Mouse (Mus musculus): ENCODE measurements around the gene Dctn1.
"Not testable (repeated sequence)": the region's sequence is repeated elsewhere in the genome, so short reads cannot be mapped to it uniquely, and the experiment has no call there.

Gene Dctn1

DNA sequence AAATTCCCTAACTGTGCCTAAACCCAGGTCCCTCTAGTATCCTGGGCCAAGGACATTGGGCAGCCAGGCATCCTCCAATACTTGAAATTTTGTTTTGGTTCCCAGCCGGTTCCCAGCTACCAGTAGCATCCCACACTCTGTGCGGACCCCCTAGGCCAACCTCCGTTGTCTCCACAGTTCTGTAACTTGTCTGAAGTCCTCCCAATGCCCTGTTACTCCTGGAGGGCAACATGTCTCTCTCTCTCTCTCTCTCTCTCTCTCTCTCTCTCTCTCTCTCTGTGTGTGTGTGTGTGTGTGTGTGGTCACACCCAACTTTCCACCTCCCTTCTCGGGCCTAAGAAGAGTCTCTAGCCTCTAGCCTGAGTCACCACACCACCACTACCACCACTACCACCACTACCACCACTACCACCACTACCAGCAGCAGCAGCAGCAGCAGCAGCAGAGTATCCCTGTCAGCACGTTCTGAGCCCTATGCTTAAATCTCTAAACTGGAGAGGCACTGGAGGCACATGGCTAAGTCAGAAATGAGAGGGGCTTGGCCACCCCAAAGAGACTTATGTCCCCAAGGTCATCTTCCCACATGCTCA, 29.3 kb upstream of the Dctn1 start:
- DNase-seq (ENCODE audit: low spot score in 2 of 2), result no peak

DNA sequence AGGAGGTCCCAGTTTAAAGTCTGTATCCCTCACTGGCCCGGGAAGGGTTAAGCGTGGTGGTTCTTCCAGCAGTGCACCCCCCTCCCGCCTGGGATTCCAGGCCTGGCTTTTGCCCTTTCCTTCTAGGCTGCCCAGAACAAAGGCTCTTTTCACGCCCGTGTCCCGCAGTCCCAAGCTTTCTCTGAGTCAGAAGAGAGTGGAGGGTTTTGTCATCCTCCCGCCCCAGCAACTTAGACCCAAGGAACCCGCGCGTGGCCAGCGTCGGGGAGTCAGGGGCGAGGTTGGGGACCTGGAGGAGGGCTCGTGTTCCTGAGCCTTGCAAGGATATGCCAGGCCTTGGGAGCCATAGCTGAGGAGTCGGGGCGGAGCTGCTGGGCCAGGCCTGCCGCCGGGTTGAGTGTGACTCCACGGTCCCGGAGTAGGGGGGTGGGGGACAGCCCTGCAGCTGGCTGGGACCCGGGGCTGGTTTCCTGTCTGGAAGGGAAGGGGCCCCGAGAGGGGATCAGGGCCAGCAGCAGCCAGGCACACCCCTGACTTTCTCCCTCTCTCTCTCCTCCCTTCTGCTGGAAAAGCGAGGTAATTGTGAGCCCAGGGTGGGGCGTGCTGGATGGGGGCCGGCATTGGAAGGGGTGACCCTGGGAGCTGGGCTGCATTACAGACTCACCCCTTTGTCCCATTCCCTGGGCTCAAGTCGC, 28.7 kb upstream of the Dctn1 start:
- DNase-seq (ENCODE audit: low spot score in 2 of 2), result no peak

DNA sequence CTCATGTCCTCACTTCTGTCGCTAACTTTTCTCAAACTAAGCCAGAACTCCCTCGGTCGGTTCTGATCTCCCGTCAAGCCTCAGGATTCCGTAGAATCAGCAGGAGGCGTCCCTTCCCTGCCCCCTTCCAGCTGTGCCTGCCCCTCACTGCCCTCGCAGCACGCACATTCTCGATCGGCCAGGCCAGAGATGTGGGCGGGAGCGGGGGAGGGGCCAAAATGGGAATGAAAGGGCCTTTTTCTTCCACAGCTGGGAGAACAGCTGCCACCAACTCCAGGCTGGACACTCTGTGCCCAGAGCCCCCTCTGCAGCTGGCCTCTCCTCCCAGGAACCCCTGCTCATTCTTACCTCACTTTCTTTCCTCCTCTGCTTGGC, 28.2 kb upstream of the Dctn1 start:
- peak; percentile 91 for DNase-seq (ENCODE audit: low spot score in 2 of 2)

DNA sequence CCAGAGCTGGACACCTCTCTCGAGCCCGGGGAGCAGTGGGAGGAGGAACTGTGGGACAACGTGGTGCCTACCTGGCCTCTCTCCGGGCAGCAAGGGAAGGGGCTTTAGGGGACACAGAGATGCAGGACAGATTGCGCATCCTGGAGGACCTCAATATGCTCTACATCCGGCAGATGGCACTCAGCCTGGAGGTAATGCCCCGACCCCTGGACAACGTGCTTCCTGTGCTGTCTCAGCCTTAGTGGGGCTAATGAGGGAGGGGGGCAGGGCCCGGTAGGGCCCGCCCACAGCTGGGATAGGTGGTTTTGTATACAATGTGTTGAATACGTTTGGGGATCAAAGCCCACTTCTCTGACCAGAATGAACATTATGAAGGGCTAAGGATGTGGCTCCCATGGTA, 27.7 kb upstream of the Dctn1 start:
- peak in 1 of 2 experiments; percentile 55 for DNase-seq (ENCODE audit: low spot score in 2 of 2)

DNA sequence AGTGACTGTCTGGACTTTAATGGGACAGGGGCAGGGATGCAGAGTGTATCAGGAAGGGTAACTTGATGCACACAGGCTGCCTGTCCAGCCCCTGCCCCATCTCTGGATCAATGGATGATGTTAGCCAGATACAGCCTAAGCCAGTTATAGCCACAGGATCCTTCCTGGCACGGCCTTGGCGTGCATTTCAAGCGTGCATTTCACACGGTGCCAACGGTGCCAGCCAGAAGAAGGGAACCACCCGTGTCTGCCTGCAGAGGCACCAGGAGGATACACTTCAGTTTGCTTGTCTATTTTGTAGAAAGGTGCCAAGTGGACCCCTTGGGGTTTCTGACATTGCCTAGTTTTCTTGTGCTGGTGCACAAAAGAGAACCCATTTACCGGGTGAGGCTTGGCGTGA, 25.7 kb upstream of the Dctn1 start:
- no peak for DNase-seq (ENCODE audit: low spot score in 2 of 2)

DNA sequence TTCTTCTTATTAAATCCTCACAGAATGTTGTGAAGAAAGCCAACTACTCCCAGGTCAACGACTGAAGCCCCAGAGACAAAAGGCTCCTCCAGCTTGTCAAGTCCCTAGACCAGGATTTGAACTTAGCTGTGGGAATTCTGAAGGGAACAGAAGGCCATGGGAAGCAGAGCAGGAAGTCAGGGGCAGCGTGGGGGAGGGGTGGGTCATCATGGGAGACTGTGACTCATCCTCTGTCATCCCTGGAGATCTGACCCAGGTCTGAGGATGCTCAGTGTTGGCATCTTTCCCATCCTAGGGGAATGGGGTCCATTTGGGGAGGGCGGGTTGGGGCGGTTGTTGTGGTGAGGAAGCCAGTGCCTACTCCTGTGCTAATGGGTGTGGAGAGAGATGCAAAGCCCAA, 24.1 kb upstream of the Dctn1 start:
- DNase-seq (ENCODE audit: low spot score in 2 of 2), result no peak

DNA sequence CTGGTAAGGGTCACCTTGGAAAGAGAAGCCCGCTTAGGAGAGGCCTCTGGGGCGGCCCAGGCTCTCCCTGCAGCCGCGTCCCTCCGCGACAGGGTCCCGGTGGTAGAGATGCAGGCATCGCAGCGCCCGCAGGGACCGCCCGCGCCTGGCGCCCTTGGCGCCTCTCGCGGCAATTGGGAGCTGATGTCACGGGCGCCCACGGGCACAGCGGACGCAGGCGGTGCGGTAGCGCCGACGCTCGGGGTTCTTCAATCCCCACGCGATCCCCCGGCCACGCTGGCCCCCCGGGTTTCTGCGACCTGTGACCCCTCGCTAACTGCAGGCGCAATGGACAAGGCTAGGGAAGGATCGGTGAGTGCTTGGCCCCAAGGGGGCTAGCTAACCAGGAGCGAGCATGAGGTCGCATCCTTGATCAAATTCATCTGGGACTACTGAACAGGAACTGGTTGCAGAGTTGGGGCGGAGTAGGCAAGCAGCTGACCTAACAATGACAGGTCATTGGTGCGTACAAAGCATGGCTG, 23.4 kb upstream of the Dctn1 start:
- peak in 1 of 2 experiments; percentile 56 for DNase-seq (ENCODE audit: low spot score in 2 of 2)

DNA sequence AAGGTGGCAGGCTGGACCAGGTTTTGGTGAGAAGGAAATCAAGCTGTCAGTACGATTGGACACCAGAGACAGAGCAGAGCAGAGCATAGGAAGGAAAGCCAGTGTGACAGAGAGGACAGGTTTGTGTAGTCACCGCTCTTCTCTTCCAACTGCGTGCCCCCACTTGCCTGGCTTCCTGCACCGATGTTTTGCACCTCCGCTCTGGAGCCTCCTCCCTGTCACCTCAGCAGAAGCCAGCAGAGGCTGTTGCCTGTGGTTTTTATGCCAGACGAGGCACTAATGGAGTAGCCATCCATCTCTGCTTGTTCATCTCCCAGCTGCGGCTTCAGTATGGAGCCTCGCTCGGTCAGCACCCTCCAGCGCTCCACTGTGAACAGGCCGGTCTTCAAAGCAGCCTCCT, 22.8 kb upstream of the Dctn1 start:
- DNase-seq (ENCODE audit: low spot score in 2 of 2), result no peak

DNA sequence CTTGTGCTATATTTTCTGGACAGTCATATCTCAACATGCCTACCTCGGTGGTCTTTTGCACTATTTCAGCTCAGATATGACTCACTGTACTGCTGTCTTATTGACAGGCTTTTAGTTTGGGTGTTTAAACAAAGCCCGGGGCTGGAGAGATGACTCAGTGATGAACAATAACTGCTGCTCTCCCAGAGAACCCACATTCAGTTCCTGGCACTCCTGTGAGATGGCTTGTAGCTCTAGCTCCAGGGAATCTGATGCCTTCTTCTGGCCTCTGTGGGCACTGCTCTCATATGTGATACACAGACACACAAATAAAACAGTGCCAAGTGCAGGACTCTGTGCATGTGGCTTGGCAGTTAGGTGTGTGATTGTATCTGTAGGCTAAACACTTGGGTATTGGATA, 20.5 kb upstream of the Dctn1 start:
- DNase-seq (ENCODE audit: low spot score in 2 of 2), result no peak

DNA sequence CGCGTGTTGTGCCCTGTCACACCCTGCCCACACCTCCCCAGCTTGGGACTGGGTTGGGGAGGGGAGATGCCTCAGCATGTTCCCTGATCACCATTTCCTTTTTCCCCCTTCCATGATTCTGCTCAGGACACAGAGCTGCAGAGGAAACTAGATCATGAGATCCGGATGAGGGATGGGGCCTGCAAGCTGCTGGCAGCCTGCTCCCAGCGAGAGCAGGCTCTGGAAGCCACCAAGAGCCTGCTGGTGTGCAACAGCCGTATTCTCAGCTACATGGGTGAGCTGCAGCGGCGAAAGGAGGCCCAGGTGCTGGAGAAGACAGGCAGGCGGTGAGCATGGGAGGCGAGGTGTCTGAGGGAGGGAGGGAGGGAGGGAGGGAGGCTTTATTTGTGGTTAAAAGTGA, 19.9 kb upstream of the Dctn1 start:
- DNase-seq (ENCODE audit: low spot score in 2 of 2), result no peak

DNA sequence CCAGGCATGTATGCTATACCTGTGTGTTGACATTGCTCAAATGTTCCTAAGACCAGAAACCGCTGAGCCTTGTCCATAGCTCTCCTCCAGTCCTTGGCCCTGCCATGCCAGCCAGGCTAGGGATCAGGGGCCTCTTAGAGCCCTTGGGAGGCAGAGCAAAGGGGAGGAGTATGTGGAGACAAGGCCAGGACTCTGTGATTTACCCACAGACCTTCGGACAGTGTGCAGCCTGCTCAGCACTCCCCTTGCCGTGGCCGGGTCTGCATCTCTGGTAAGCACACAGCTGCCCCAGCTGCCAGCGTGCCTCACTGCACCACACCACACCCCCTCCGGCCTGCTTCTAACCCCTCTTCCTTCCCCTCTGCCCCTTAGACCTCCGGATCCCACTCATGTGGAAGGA, 18.4 kb upstream of the Dctn1 start:
- no peak for DNase-seq (ENCODE audit: low spot score in 2 of 2)

DNA sequence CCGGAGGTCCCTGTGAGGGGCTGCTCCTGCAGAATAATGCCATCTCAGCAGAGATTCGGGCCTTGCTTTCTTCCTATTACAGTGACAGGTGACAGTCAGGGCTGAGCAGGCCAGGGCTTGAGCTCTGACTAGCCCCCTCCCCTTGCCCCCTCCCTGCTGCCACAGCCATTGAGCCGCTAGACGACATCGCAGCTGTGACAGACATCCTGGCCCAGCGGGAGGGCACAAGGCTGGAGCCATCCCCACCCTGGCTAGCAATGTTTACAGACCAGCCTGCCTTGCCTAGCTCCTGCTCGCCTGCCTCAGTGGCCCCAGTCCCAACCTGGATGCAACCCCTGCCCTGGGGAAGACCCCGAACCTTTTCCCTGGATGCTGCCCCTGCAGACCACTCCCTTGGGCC, 14.0 kb upstream of the Dctn1 start:
- DNase-seq (ENCODE audit: low spot score in 2 of 2), result no peak

DNA sequence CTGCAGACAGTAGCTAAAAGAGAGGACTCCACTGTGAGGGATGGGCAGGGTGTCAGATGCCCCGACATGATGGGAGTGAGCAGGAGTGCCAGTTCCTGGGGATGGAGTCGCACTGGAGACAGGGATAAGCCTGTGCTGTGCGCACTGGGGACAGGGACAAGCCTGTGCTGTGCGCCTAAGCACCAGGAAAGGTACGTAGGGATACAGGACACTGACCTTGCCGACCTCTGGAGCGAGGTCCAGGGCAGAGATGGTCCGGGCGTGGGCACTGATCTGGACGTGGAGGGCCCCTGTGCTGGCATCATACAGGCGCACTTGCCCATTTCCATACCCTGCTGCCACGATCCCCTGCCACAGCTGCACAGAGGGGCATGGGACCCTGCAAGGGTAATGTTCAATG, 12.7 kb upstream of the Dctn1 start:
- DNase-seq (ENCODE audit: low spot score in 2 of 2), result no peak

DNA sequence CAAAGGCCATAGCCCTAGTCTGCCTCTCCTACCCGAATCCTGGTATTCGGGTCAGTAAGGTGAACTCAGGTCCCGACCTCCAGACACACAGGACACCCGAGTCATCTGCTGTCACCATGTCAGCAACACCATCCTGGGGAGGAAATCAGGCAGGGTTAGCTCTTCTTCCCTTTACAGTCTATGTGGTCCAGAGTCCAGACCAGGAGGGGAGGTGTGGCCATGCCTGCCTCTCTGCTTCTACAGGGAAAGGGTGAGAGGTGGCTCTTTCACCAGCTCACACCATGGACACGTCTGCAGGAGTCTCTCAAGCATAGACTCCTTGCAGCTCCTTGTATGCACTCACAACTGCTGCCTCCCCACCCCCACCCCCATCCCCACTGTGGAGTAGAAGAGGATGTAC, 12.2 kb upstream of the Dctn1 start:
- DNase-seq (ENCODE audit: low spot score in 2 of 2), result no peak

DNA sequence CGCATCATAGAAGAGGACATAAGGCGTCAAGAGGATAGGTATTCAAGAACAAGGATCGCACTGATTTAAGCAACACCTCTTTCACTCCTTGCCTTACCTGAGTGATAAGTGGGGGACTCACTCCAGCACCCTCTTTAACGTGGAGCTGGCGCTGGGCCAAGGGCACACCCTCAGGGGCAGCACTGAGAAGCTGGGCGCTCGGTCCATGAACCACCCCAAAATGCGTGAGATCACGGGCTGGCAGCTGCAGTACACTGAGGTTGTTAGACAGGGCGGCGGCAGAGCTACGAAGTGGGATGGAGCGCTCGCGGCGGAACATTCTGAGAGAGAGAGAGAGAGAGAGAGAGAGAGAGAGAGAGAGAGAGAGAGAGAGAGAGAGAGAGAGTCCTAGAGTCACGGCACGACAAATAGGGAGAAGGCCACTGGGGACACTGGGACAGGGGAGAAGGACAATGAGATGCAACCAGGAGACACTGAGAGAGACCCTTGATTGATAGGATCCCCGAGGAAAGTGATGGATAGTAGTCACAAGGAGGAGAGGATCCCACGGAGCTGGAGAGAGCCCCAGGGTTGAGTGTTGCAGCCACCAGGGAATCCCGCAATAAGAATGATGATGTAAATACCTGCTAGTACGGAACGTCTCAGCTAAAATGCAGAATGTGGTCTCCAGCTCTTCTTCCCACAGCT, 10.0 kb upstream of the Dctn1 start:
- no peak for DNase-seq (ENCODE audit: low spot score in 2 of 2)

DNA sequence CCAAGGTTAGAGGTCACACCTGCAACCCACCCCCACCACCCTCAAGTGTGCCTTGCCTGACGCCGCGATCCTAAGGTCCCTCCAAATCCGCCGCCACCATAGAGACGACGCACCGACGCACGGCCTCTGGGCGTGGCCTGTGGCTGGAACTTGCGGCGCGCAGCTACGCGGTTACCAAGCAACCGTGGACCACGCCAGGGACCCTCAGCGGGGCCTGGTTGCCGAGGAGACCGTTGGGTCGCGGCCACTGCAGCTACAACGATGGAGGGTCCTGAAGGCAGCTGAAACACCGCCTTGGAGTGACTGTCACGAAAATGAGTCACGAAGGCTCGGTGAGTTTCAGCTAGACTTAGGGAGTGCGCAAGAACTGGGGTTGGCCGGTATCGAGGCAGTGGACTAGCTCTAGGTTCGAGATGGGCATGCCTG, 9.4 kb upstream of the Dctn1 start, which contains the start of the genes Wdr54 and 1700003E16Rik:
TSS of gene Wdr54 (minus strand) at position 139 of the 426 bp plus-strand sequence.
TSS of gene 1700003E16Rik (plus strand) at position 146 of the 426 bp plus-strand sequence.
- peak; percentile 35 to 43 for DNase-seq (ENCODE audit: low spot score in 2 of 2)

DNA sequence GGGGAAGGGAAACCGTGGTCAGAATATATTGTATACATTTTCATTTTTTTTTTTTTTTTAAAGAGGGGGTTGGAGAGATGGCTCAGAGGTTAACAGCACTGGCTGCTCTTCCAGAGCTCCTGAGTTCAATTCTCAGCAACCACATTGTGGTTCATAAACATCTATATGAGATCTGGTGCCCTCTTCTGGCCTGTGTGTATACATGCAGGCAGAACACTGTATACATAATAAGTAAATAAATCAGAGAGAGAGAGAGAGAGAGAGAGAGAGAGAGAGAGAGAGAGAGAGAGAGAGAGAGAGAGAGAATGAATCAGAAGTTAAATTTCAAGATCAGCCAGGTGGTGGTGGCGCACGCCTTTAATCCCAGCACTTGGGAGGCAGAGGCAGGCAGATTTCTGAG, 6.3 kb upstream of the Dctn1 start:
- DNase-seq (ENCODE audit: low spot score in 2 of 2), result not testable (repeated sequence)

DNA sequence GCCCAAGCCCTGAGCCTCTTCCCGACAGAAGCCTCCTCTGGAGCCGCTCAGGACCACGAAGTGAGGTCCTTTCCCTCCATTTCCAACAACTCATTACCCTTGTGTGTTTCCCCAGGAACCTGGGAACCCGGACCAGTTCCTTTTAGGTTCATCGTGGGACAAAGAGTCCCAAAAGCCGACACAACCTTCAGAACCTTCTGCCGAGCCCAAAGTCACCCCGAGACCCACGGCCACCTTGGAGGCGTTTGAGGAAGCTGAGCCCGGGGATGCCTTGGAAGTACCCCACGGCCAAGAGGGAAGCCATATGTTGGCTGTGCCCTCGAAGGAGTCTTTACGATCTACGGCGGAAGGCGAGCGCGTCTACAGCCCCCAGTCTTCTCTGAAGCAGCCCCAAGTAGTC, 4.3 kb upstream of the Dctn1 start:
- DNase-seq (ENCODE audit: low spot score in 2 of 2), result no peak

DNA sequence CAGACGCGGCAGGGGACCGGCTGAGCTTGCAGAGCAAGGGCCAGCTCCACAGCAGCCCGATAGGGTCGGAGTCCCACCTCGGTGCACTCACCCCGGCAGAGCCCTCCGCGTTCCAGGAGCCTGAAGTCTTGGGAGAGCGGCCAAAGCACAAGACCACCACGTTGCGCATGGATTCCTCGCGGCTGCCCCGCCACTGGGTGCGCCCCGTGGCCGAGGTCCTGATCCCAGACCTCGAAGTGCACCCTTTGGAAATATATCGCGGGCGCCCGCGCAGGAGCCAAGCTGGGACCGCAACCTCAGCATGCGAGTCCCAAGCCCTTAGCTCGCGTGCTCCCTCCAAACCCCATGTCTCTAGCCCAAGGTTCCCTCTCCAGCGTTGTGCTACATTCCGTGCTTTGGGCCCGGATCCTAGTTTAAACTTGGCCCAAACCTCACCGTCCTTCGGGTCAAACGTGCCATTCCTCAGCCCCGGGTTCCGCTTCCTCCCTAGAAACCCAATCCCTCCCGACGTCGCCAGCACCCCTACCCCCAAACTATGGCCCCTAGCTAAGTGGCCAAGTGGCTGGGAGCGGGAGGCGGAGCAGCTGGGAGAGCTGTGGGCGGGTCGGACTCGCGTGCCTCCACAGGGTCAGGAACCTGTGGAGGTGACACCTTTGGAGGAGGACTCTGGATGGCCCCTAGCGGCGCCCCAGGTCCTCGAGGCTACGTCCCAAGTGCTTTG, 3.6 kb upstream of the Dctn1 start:
- DNase-seq (ENCODE audit: low spot score in 2 of 2), result peak in 1 of 2 experiments; percentile 36

DNA sequence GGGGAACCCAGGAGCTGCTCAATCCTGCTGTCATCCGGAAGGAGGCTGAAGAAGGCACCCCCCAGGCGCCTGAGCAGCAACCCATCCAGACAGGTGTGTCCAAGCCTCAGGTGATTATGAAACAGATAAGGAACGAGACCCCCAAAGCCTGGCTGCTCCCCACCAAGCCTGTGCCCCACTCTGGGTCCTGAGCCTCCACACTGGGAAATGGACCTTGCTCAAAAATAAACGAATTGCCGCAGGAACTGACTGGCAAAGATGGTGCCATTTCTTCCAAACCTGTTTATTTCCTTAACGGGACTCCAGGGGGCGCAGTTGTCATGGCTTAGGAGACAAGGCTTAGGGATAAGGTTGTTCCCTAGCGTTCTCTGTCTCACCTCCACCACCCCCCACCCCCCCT, 3.0 kb upstream of the Dctn1 start:
- DNase-seq (ENCODE audit: low spot score in 2 of 2), result peak in 1 of 2 experiments; percentile 47

DNA sequence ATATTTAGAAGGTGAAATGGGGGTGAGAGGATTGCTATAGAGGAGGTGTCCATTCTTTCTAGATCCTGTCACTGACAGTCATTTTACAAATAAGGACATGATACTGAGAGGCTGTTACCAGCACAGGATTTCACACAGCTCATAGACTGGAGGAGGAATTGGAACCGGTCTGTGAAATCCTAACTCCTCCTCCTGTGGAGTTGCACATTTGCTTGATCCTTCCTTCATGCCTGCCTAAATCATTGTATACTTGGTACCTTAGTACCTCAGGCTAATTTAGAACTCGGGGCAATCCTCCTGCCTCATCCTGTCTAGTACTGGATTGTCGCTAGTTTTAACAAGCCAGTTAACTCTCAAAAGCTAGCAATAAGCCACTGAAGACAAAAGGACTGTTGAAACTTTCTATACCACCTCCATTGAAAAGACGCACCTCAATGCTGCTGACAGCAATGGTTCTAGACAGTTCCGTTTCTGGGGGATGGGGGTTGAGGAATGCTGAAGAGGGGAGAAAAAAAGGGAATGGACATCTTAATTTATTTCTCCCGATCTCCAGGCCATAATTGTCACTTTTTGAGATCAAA, 604 bp upstream of the Dctn1 start:
- no peak for DNase-seq (ENCODE audit: low spot score in 2 of 2)

DNA sequence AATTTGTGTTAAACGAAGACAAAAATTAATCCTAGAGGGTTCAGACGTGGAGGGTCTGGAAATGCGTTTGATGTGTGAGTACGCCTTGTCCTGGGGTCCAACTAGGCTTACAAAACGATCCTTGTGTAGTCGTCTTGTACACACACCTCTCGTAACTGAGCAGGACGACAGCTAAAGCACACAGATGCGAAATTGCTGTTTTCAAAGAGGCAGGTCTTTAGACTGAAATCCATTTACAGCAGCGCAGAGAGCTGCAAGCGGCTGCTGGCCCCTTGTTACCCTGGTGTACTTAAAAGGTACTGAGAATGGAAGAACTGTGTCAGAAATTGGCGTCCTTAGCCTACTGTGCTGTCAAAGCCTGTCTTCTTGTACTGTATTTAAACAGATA, 517 bp downstream of the Dctn1 start:
- DNase-seq (ENCODE audit: low spot score in 2 of 2), result no peak

Measured in heart, adult 9 months (tissue).